Mouse (Mus musculus): ENCODE results near the gene Gm5678.

DNA sequence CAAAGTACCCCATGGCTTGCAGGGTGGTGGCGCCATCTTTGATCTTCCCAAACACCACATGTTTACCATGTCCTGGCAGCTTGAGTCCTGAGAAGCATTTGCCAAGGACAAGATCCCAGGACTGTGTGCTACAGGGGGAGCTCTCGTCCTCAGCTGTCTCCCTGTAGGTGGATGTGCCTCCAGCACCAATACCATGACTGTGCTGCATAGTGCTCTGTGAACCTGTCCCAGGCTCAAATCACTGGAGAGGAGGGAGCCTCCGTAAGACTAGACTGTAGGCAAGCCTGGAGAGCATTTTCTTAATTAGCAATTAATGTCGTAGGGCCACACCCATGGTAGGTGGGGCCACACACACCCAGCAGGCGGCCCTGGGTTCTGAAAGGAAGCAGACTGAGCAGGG is 48.5 kb downstream of the Gm5678 start:
- no peak for TF ChIP-seq CTCF (IDR thresholded peaks at IDR 0.05; ENCODE audit: extremely low read depth, insufficient read length, insufficient replicate concordance, low read depth, low read length)
- TF ChIP-seq POLR2A (IDR thresholded peaks at IDR 0.05; ENCODE audit: low read depth, low read length), result no peak

All from small intestine, adult 2 months (tissue).